Mouse (Mus musculus) retina, postnatal 7 days (tissue): ENCODE measurements around the gene Ap2a2.
A peak's percentile ranks its signal among the peaks of the same experiment; 100 is the strongest.
"Not testable (repeated sequence)": the region's sequence is repeated elsewhere in the genome, so short reads cannot be mapped to it uniquely, and the experiment has no call there.

ENCODE experiments used
- DNase-seq: peaks from one replicate; pipeline ENCODE4 v3.0.0-alpha.2; 2012; ENCODE audit warnings: low read depth, low spot score

The Ap2a2 gene

DNA sequence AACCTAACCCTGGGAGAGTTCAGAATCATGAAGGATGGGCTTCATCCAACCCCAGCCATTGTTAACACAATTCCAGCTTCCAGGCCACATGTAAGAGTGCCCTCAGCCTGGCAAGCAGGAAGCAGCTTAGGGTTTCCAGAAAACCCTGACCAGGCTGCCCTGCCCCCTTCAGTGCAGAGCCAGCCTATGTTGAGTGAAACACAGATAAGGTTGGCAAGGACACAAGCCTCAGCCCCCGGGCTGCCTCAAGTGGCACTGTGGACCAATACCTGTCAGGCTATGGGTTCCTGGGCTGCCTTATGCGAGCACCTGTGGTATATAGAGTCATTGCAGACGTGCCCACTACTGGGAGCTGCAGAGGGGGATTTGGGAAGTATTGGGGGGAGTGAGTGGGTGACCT lies 99.5 kb downstream of the Ap2a2 start:
- DNase-seq: no peak

DNA sequence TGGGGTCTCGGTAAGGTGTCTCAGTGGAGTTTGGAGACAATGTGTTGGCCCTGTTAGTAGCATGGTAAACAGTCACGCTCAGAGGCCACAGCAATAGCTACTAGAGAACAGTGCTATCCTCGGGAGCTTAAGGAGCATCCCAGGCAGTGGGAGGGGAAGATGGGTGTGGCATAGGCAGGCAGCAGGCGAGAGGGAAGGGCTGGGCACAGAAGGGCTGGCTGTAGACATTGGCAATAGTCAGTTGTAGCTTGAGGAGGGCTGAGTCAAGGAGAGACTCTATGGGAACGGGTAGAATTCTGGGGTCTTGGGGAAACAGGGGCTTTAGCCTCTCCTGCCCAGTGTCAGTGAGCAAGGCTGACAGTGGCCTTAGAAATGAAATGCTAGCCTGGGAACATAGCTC lies 100.2 kb downstream of the Ap2a2 start:
- no peak for DNase-seq

DNA sequence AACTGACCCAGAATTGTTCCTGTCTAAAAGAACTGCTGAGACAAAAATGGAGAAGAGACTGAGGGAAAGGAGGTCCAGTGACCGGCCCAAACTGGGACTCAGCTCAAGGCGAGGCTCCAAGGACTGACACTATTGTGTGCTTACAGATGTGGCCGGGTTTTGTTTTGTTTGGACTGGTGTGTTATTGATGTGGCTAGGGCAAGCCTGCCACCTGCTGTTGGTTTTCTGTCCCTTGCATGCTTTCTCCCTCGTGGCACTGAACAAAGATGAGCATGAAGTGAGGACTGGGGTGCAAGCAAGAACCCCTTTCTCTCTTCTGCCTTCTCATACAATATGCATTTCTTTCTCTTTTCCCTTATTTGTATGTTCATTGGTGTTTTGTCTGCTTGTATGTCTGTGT lies 104.2 kb downstream of the Ap2a2 start:
- peak; percentile 29 for DNase-seq

DNA sequence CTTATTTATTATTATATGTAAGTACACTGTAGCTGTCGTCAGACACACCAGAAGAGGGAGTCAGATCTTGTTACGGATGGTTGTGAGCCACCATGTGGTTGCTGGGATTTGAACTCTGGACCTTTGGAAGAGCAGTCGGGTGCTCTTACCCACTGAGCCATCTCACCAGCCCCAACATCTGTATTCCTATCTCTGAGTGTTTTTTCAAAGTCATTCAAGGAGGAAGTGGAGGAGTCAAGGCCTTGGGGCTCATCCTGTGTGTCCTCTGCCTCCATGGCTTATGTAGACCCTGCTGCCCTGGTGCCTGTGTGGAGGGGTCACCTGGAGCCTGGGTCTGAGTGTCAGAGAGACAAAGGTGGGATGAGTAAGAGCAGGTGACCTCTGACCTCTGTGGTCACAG lies 107.1 kb downstream of the Ap2a2 start:
- not testable (repeated sequence) for DNase-seq

DNA sequence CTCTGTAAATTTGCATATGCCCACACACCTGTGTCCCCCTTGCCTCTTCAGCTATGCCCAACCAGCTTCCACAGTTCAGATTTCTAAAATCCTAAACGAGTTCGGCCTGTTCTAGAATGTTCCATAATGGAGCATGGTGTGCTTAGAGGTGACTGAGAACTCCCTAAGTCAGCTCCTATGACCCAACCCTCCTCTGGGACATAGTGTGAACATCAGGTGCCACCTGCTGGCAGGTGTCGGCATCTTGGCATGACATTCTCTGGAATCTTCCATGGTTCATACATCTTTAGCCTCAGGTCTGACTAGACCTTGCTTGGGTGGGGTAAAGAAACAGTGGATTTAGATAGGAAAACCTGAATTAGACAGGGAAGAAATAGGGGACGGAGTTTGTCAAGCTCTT lies 109.0 kb downstream of the Ap2a2 start:
- peak; percentile 25 for DNase-seq

DNA sequence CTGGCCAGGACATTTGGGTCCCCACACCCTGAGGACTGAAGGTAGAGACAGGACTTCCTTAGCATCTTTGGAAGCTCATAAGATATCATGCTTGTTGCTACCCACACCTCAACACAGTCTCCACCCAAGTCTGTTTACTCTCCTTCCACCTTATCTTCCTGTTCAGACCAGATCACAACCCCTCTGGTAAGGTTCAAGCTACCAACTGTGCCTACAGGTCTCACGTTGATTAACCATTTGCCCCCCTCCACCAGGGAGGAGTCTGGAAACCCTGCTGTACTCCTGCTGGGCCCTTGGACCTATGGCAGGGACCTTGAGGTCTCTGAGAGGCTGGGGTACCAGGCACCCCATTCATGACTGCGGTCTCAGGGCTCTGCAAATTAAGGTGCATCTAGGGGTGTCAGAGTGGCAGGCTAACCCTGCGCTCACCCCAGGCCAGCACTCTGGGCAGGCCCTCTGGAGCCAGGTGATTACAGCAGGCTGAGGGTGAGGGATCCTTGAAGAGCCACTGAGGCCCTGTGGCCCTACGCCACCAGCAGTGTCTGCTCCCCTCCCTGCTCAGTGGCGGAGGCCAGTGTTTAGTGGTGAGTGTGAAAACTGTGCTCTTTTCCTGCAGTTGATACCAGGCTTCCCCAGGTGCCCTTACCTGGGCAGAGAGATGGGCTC lies 109.8 kb downstream of the Ap2a2 start:
- DNase-seq: no peak

DNA sequence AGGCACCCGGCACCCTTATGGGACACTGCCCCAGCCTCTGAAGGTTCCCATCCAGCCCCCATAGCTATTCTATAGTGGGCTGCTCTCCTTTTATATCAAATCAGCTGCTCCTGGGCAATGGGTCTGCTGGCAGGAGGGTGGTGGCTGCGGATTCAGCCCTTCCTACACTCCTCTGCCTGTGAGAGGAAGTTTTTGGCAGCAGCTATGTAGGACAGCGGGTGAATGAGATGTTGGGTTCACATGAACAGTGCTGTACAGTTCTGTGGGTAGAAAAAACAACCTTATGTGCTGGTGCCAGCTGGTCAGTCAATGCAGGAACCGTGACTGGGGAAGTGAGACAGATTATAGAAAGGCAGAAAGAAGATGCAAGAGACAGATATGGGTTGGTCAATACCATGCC lies 116.9 kb downstream of the Ap2a2 start:
- DNase-seq: no peak
